In the genomic region with DNA sequence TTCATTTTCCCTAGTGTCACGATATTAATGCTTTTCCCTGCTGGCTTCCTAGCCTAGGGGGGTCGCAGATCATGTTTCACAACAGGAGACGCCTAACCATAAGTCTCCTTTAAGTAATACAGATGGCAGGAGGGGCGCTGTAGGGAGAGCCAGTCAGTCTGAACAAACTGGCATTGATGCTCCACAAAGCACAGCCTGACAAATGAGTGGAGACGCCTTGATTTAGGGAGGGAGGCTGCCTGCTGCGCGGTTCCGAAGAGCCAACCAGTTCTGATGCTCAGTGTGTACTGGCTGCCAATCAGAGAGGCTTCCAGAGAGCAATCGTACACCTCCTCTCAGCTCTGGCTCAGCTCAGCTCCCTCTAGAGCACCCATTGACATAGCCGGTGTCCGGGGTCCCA, we compare ENCODE assay signal across 8 mouse cellular contexts.
DNase-seq lines count a peak whose midpoint lies in the region; ATAC-seq lines count a peak whose summit lies in the region.

No protein-coding gene starts in this region.

- no peak overlapping the region for H3K9ac ChIP-seq in embryonic facial prominence, embryonic 15.5 days
- H3K9ac ChIP-seq in liver, embryonic 11.5 days (ENCODE audit: low read depth, low read length) = no peak overlapping the region

- H3K27ac ChIP-seq in embryonic facial prominence, embryonic 15.5 days (replicated peaks) = no peak overlapping the region
- no peak overlapping the region for H3K27ac ChIP-seq in liver, embryonic 11.5 days (ENCODE audit: low read depth, low read length)

- H3K27me3 ChIP-seq in embryonic facial prominence, embryonic 15.5 days = no peaks in the 10 kb centered on the region
- no peaks in the 10 kb centered on the region for H3K27me3 ChIP-seq in liver, embryonic 11.5 days (replicated peaks; ENCODE audit: control insufficient read depth, insufficient read depth, low read length)

- peak; percentile 88 for DNase-seq in heart, adult 11 months
- DNase-seq in heart, postnatal 10 days = no peak
- DNase-seq in left cerebral cortex, postnatal 14 days (ENCODE audit: low spot score in 2 of 2) = peak; percentile 28 to 32
- DNase-seq in right cerebral cortex, postnatal 10 days (ENCODE audit: low spot score in 2 of 2) = peak; percentile 48 to 57
- DNase-seq in MN1 (ENCODE audit: low spot score) = no peak
- no peak for DNase-seq in thymus, postnatal 25 days
- DNase-seq in liver, embryonic 11.5 days (ENCODE audit: low spot score) = no peak

- peaks cover 12% of the 10 kb centered on the region for H3K4me1 ChIP-seq in embryonic facial prominence, embryonic 15.5 days
- H3K4me1 ChIP-seq in liver, embryonic 11.5 days (replicated peaks; ENCODE audit: control insufficient read depth, insufficient read depth, low read length) = no peaks in the 10 kb centered on the region

- H3K36me3 ChIP-seq in embryonic facial prominence, embryonic 15.5 days = no peaks in the 10 kb centered on the region
- no peaks in the 10 kb centered on the region for H3K36me3 ChIP-seq in liver, embryonic 11.5 days (ENCODE audit: control insufficient read depth, insufficient read depth, low read length)

- ATAC-seq in embryonic facial prominence, embryonic 15.5 days (ENCODE audit: insufficient number of reproducible peaks, low FRiP score, low TSS enrichment, low read depth) = peak; percentile 39; the same call in 1 of the 2 replicates
- no peak for ATAC-seq in liver, embryonic 11.5 days (replicated peaks; ENCODE audit: low FRiP score)

- no peak overlapping the region for H3K4me2 ChIP-seq in embryonic facial prominence, embryonic 15.5 days (replicated peaks)
- H3K4me2 ChIP-seq in liver, embryonic 11.5 days = no peak overlapping the region

- intact Hi-C loops in heart, postnatal 10 days (cut with DNase I) = no loop called here
- intact Hi-C loops in left cerebral cortex, postnatal 14 days (cut with DNase I) = no loop called here

- H3K4me3 ChIP-seq in embryonic facial prominence, embryonic 15.5 days (replicated peaks) = no peak overlapping the region
- no peak overlapping the region for H3K4me3 ChIP-seq in liver, embryonic 11.5 days (ENCODE audit: low read depth, low read length)

- WGBS in embryonic facial prominence, embryonic 15.5 days = 14% methylated on average over 11 of the region's 11 CpGs
- WGBS in liver, embryonic 11.5 days = 36% methylated on average over 11 of the region's 11 CpGs

- H3K9me3 ChIP-seq in embryonic facial prominence, embryonic 15.5 days (replicated peaks) = no peaks in the 10 kb centered on the region
- no peaks in the 10 kb centered on the region for H3K9me3 ChIP-seq in liver, embryonic 11.5 days (ENCODE audit: control insufficient read depth, low read length)

Comparison
In these comparisons a context has a peak if more than half of its experiments do, and no peak if none do; other contexts are left out.
1. DNase-seq: peak in heart, adult 11 months (single experiment), left cerebral cortex, postnatal 14 days (2 of 2) and right cerebral cortex, postnatal 10 days (2 of 2); none in heart, postnatal 10 days (0 of 2), MN1 (single experiment), thymus, postnatal 25 days (single experiment) and liver, embryonic 11.5 days (single experiment).